Mouse (Mus musculus): ENCODE measurements at regions not wholly inside any gene's neighbourhood (a gene's known extent, or its start where the extent isn't known, plus 50 kb on each side); places are given as distances from the start of the nearest gene placed in this dataset.

- DNase-seq (ENCODE audit: low spot score in 2 of 2) = no peak
Measured at GRCm38 (mm10) chr13:112071209-112071955, 216.9 kb upstream of the Ankrd55 start.

GRCm38 (mm10) chr13:112071956-112072314 is 216.3 kb upstream of the Ankrd55 start:
- DNase-seq (ENCODE audit: low spot score in 2 of 2) = no peak

GRCm38 (mm10) chr13:112073519-112074406 is 214.5 kb upstream of the Ankrd55 start:
- peak in 1 of 2 experiments; percentile 39 for DNase-seq (ENCODE audit: low spot score in 2 of 2)

DNA sequence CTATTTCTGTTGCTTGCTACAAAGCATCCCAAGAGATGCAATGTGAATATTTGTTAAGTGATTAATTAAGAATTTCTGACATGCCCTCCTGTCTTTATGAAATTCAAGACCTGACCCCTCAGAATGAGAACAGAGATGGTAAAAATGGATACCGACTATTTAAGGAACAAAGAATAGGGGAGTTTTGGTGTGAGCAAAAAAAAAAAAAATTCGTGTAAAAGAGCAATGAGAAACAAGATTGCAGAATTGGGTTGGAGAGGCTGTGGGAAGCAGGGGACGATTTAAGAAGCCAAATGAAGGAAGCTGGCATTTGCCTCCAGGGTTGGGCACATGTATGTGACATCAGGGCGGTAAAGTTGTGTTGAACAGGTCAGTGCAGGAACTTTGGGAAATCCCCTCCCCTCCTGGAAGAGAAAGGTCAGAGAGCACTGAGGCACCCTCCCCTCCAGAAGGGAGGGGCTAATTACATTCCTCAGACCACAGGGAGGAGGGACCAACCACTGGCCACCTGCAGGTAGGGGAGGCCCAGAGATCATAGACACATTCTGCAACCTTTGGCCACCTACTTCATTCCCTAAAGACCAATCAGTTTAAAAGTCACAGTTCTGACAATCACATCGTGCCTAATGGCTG is 212.3 kb upstream of the Ankrd55 start:
- no peak for DNase-seq (ENCODE audit: low spot score in 2 of 2)

DNA sequence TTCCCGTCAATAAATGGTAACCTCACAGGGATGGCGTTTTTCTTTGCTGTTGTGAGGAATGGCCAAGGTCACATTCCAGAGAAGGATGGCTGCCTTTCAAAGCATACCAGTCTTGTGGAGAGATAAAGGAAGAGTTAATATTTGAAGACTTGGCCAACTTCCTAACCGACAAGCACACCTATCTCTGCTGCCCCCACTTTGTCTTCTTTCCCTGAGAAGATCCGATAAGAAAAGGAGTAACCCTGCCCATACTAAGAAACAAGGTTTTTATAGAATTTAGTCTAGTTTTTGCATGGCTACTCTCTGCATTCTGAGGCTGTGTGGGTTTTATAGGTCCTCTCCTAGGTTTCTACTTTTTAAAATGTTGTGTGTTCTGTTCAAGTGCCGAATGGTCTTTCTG is 210.2 kb upstream of the Ankrd55 start:
- no peak for DNase-seq (ENCODE audit: low spot score in 2 of 2)

GRCm38 (mm10) chr13:112081935-112082334 is 206.3 kb upstream of the Ankrd55 start:
- DNase-seq (ENCODE audit: low spot score in 2 of 2) = no peak

- no peak for DNase-seq (ENCODE audit: low spot score in 2 of 2)
Measured at GRCm38 (mm10) chr13:112084484-112085278, 203.6 kb upstream of the Ankrd55 start.

GRCm38 (mm10) chr13:112088312-112088771 is 199.9 kb upstream of the Ankrd55 start:
- no peak for DNase-seq (ENCODE audit: low spot score in 2 of 2)

DNA sequence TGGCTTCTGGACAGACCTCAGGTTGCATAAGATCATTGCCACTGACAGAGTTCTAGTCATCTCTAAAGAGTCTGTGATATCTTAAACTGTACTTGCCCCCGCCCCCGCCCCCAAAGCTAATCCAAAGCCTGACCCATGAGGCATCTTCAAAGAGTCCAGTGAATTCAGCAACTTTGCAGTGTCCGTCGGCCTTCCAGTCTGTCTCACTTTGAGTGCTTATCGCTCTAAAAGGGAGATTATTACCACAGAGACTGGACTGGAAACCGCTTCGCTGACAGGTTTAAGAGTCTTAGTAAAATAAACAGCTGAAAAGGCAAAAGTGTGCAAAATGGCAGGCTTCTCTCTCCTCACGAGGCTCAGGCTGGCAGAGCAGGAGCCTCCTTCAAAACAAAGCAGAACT is 197.5 kb upstream of the Ankrd55 start:
- DNase-seq (ENCODE audit: low spot score in 2 of 2) = no peak

DNA sequence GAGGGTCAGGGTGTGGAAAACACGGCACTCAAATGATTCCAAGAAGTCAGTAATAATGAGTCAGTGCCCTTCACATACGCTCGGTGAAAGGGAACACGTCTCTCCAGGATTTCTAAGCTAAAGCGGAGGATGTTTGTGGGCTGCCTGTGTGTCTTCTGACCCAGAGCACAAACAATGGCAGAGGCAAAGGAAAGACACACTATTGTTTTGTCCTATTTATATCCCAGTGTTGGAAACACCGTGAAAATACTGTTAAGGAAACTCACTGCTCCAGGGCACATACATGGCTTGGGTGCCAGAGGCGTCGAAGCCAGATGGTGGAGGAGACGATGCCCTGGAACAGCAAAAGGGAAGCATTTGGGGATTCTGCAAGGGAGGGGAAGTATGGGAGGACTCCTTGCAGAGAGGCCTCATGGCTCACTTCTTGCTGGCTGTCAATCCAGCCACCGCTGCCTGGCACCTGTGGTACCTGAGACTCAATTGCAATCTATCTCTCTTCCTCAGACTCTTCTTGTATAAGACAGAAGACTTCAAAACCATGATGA is 192.6 kb upstream of the Ankrd55 start:
- DNase-seq (ENCODE audit: low spot score in 2 of 2) = no peak

DNA sequence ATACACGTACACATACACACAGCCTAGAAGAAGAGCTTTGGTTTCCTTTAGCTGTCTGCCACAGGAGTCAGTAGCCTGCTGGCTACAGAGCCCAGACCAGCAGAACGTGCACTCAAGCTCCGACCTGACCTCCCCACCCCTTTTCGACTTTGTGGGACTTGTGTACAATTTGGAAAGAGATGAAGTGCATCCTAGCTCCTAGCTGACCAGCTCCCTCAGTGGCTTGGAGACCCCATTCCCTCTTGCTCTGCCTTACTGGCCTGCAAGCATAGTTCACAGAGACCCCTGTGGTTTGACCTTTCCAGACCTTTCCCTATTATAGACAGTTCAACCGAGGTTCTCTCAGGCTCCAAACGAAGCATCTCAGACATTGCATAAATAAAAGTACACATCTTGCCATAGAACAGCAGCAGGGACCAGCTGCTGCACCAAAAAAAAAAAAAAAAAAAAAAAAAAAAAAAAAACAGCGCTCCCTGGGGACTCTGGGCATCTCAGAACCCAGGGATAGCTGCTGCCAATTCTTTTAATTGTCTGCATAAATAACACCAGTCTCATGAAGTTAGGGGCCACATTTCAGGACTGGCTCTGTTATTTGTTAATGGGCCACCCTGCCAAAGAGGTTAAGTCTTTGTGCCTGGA is 188.2 kb upstream of the Ankrd55 start:
- no peak for DNase-seq (ENCODE audit: low spot score in 2 of 2)

DNA sequence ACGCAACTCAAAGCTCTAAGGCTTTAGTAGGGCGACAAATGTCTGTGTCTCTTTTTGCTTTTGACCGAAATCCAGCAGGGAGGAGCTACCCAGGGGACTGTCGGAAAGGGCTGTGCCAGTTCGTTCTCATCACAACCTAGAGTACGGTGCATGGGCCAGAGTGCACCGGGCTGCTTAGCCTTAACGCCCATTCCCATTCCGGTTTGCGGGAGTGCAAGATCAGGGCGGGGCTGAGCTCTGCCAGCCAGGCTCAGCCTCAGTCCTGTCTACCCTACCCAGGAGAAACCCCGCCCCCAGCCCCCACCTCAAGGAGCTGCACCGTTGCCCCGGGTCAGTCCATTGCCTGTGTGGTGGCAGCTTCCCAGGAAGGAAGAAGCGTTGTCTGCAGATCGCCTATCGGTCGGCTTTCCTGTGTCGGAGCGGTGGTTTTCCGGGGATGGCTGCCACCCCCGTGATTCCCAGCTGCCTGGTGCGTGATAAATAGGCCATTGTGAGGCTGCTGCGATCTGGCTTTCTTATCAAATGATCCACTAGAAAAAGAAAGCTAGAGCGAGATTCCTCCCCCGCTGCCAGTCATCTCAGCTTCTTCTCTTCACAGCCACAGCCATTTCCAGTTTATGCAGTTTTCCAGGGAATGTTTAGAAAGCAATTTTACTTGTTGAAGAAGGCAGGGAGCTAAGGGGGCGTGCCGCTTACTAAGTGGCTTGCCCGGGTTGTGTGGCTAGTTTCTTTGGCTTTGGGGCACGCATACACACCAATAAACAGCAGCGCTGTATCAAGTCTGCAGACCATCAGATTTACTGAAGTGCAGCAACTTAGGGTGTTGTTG is 187.4 kb upstream of the Ankrd55 start:
- peak; percentile 19 to 27 for DNase-seq (ENCODE audit: low spot score in 2 of 2)

DNA sequence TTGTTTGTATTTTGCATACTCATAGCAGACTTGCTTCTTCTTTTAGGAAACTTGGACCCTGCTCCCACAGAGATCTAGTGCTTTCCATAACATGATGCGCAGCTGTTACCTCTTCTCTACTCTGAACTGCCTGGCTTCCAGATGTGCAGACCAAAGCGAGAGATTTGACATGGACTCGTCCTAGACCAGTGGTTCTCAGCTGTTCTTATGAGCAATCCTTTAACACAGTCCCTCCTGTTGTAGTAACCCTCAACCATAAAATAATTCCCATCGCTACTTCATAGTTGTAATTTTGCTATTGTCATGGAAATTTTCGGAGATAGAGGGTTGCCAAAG is 186.9 kb upstream of the Ankrd55 start:
- DNase-seq (ENCODE audit: low spot score in 2 of 2) = no peak

DNA sequence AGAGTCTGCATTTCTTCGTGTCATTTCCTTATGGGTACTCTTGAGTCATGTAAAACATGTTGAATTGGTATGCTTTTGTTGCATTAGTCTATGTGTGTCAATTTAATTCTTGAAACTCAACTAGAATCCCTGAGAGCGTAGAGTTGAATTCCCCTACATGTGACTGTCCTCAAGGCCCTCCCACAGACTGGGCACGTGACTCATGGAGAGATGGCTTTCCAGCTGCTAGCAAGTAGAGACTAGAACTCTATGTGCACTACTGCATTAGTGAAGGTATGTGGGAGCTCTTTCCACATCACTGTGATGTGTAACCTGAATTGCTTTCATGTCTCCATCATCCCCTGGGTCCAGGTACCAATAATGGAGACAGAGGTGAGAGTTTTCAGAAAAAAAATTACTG is 182.3 kb upstream of the Ankrd55 start:
- DNase-seq (ENCODE audit: low spot score in 2 of 2) = no peak

GRCm38 (mm10) chr13:112114741-112115201 is 173.5 kb upstream of the Ankrd55 start:
- DNase-seq (ENCODE audit: low spot score in 2 of 2) = no peak

DNA sequence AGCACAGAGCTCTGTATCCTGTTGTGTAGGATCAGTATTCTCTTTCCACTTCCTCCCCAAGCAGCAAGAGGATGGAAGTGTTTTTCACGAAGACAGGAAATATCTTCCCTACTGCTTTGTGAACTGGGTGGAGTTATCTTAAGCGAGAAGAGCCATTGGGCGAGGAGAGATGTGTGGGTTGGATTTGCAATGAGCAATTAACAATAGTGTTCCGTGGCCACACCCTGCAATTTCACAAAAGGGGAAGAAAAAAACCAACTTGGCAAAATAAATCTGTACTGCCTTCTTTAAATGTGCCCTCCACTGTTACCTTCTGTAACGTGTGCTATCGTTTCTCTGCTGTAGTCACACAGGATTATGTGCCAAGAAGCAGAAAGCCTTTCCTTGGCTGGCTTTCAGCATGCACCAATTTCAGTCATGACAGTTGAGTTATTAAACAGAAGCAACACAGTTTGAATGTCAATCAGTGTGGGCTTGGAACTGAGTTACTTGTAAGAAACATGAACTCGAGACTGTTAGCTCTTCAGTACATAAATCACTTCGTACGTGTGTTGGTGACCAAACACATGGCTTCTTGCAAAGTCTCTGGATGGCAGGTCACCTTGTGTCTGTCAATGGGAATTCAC is 172.0 kb upstream of the Ankrd55 start:
- DNase-seq (ENCODE audit: low spot score in 2 of 2) = peak; percentile 11 to 22

DNA sequence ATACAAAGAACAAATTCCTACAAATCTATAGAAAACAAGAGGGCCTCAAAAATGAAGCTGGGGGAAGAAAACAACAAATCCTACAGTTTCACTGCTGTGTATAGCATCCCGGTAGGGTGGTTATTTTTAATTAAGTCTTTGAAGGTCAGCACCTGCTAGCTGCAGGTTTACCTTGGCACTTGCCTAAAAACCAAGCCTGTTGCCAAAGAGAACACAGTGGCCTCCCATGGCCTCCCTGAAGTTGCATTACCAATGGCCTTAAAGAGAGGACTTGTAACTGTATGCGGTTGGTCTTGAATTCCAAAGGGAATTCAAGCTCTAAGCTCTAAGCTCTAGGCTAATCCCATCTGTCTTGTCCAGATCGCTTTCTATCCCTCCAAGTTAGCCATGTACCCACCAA is 169.7 kb upstream of the Ankrd55 start:
- no peak for DNase-seq (ENCODE audit: low spot score in 2 of 2)

- no peak for DNase-seq (ENCODE audit: low spot score in 2 of 2)
Measured at GRCm38 (mm10) chr13:112119611-112120041, 168.6 kb upstream of the Ankrd55 start.

DNA sequence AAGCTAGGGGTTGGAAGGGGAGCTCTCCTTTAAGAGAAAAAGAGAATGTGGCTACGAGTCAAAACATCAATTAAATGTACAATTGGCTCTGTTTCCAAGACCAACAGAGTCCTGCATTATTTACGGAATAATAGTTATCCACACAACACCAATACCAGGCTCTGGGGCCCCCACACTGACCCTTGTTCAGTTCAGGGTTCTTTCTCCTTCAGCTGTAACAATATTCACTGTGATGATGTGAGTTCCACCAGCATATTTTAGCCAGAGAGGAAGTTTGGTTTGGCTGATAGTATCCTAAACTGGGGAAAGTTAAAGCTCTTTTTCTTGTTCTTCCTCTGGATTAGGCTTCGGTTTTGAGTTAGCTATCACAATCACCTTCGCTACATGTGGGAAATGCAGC is 167.9 kb upstream of the Ankrd55 start:
- DNase-seq (ENCODE audit: low spot score in 2 of 2) = no peak

Measured in spleen, postnatal 36 days (tissue).